Mouse (Mus musculus) left cerebral cortex, postnatal 25 days (tissue): ENCODE results near the gene Gm10964. TPM values are rescaled to one million over a fixed set of nuclear protein-coding genes. Genes with fewer than 3 reads are reported as not detected.

Source experiments
- total RNA-seq, 2 experiments: library from RNA; stranded (reverse); gene quantifications; 2 replicates each; pipeline ENCODE4 v1.2.3; 2021

Gene Gm10964
- total RNA-seq, 2 experiments from 2014 or later, result not detected

Other genes starting within 250 kb of the Gm10964 start
- gene Syt6, start 164.1 kb upstream of the Gm10964 start, total RNA-seq, result 10 to 100 TPM; 10.4 to 22.6 TPM
- gene Atg4a-ps, start 93.3 kb upstream of the Gm10964 start, total RNA-seq, result 1 to 10 TPM in 1 of 2 experiments, not detected in 1; 1.0 TPM
- gene Olfml3, start 1.4 kb upstream of the Gm10964 start, total RNA-seq, result 10 to 100 TPM; 14.4 to 15.2 TPM
- gene Hipk1, start 52.2 kb downstream of the Gm10964 start, total RNA-seq, result 100 to 1,000 TPM; 110 to 113 TPM
- 1 to 10 TPM; 5.9 to 7.7 TPM for gene Dclre1b, start 70.1 kb downstream of the Gm10964 start, total RNA-seq
- gene Ap4b1, start 70.2 kb downstream of the Gm10964 start, total RNA-seq, result 10 to 100 TPM; 14.1 to 16.1 TPM
- gene Gm43064, start 70.2 kb downstream of the Gm10964 start, total RNA-seq, result under 1 TPM; 0.16 to 0.32 TPM
- under 1 TPM; 0.78 TPM for gene Bcl2l15, start 93.2 kb downstream of the Gm10964 start, total RNA-seq
- gene Ptpn22, start 120.4 kb downstream of the Gm10964 start, total RNA-seq, result 1 to 10 TPM; 1.2 to 1.7 TPM
- 10 to 100 TPM; 21.9 to 22.9 TPM for gene Rsbn1, start 174.8 kb downstream of the Gm10964 start, total RNA-seq
- 10 to 100 TPM; 46.7 to 50.6 TPM for gene Phtf1, start 228.7 kb downstream of the Gm10964 start, total RNA-seq